Mouse (Mus musculus) heart, embryonic 16.5 days (tissue): ENCODE data around the gene Glt8d2. TPM values are rescaled to one million over a fixed set of nuclear protein-coding genes. Genes with fewer than 3 reads are reported as not detected.

Experiments used
- polyA plus RNA-seq: library from polyadenylated mRNA; unstranded; fragments of >200 nt; fragmentation: Nextera tagmentation; extraction: Ambion mirVana; gene quantifications from 2 replicates; pipeline ENCODE4 v1.2.1, GENCODE M21; 2015

The Glt8d2 gene
- polyA plus RNA-seq, 1 experiment from 2014 or later = 5.0 TPM

Other genes starting within 250 kb of the Glt8d2 start
- not detected in 2 replicates for gene Gm1553, start 198.0 kb downstream of the Glt8d2 start, polyA plus RNA-seq
- 34.1 and 41.3 TPM in 2 replicates for gene 1190007I07Rik, start 67.4 kb downstream of the Glt8d2 start, polyA plus RNA-seq
- gene Tdg, start 60.8 kb downstream of the Glt8d2 start, polyA plus RNA-seq = 67.4 and 70.7 TPM in 2 replicates
- gene Hcfc2, start 5.5 kb upstream of the Glt8d2 start, polyA plus RNA-seq = 35.2 and 38.4 TPM in 2 replicates
- gene Nfyb, start 73.5 kb upstream of the Glt8d2 start, polyA plus RNA-seq = 20.3 and 25.7 TPM in 2 replicates
- gene Txnrd1, start 143.3 kb upstream of the Glt8d2 start, polyA plus RNA-seq = 60.4 and 61.8 TPM in 2 replicates
- gene Eid3, start 176.0 kb upstream of the Glt8d2 start, polyA plus RNA-seq = 0.21 and 0.22 TPM in 2 replicates